Mouse (Mus musculus): ENCODE results near the gene Hsd17b3.
"Not testable (repeated sequence)": the region's sequence is repeated elsewhere in the genome, so short reads cannot be mapped to it uniquely, and the experiment has no call there.

Hsd17b3 gene

GRCm38 (mm10) chr13:64053959-64054358 is 35.1 kb downstream of the Hsd17b3 start:
- H3K27me3 ChIP-seq (ENCODE audit: control insufficient read depth, insufficient read depth, low read length, poor library complexity, severe bottlenecking), result no peaks in the 10 kb centered on the region
- H3K36me3 ChIP-seq (ENCODE audit: control insufficient read depth, insufficient read depth, low read length, poor library complexity, severe bottlenecking), result no peaks in the 10 kb centered on the region
- no peak for DNase-seq (ENCODE audit: low read depth, low spot score)

GRCm38 (mm10) chr13:64052281-64052680 is 36.7 kb downstream of the Hsd17b3 start:
- not testable (repeated sequence) for DNase-seq (ENCODE audit: low read depth, low spot score); H3K36me3 ChIP-seq (ENCODE audit: control insufficient read depth, insufficient read depth, low read length, poor library complexity, severe bottlenecking); H3K27me3 ChIP-seq (ENCODE audit: control insufficient read depth, insufficient read depth, low read length, poor library complexity, severe bottlenecking)

- H3K36me3 ChIP-seq (ENCODE audit: control insufficient read depth, insufficient read depth, low read length, poor library complexity, severe bottlenecking), result no peaks in the 10 kb centered on the region
- H3K27me3 ChIP-seq (ENCODE audit: control insufficient read depth, insufficient read depth, low read length, poor library complexity, severe bottlenecking), result no peaks in the 10 kb centered on the region
- peak; percentile 12 for DNase-seq (ENCODE audit: low read depth, low spot score)
These were observed 38.1 kb downstream of the Hsd17b3 start for GRCm38 (mm10) chr13:64050895-64051294.

GRCm38 (mm10) chr13:64049535-64049934 is 39.5 kb downstream of the Hsd17b3 start:
- DNase-seq (ENCODE audit: low read depth, low spot score), result no peak
- H3K27me3 ChIP-seq (ENCODE audit: control insufficient read depth, insufficient read depth, low read length, poor library complexity, severe bottlenecking), result no peaks in the 10 kb centered on the region
- H3K36me3 ChIP-seq (ENCODE audit: control insufficient read depth, insufficient read depth, low read length, poor library complexity, severe bottlenecking), result no peaks in the 10 kb centered on the region

DNA sequence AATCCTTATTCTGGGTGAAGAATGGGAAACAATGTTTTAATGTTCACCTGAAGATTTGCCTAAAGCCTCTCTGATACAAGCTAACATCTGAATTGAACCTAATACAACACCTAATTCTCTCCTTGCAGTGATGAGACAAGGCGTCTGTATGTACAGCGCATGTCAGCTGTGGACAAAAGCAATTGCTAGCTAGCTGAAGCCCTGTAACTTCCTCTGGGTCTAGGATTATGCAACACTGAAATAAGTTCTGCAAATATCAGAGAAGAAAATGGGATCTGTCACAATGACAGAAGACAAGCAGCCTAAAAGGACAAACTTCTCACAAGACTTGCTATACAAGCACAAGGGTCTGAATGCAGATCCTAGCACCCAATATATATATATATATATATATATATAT is 40.6 kb downstream of the Hsd17b3 start:
- DNase-seq (ENCODE audit: low read depth, low spot score), result no peak
- Histone ChIP-seq H3K27me3 (ENCODE audit: control insufficient read depth, insufficient read depth, low read length, poor library complexity, severe bottlenecking) (no peaks in the 10 kb centered on the region), H3K36me3 (ENCODE audit: control insufficient read depth, insufficient read depth, low read length, poor library complexity, severe bottlenecking) (no peaks in the 10 kb centered on the region)

DNA sequence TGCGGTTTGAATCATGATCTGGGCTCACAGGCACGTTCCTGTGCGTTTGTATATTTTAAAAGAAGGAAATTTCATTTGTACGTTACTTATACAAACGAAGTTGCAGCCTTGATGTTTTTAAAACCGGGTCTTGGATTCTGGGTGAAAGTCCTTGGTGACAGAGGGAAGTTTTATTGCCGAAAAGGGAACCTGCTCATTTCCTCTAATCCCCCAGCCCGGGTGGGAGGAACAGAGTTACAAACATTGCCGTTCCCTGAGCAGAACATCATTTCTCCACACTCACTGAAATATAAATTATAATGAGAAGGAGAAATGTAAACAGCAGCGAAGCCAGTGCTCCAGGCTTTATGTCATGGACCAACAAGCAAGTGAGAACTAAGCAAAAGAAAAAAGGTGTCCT is 49.1 kb downstream of the Hsd17b3 start:
- Histone ChIP-seq H3K27me3 (ENCODE audit: control insufficient read depth, insufficient read depth, low read length, poor library complexity, severe bottlenecking) (no peaks in the 10 kb centered on the region), H3K36me3 (ENCODE audit: control insufficient read depth, insufficient read depth, low read length, poor library complexity, severe bottlenecking) (no peaks in the 10 kb centered on the region)
- no peak for DNase-seq (ENCODE audit: low read depth, low spot score)

- DNase-seq (ENCODE audit: low read depth, low spot score), result peak; percentile 15
- Histone ChIP-seq H3K27me3 (ENCODE audit: control insufficient read depth, insufficient read depth, low read length, poor library complexity, severe bottlenecking) (no peaks in the 10 kb centered on the region), H3K36me3 (ENCODE audit: control insufficient read depth, insufficient read depth, low read length, poor library complexity, severe bottlenecking) (no peaks in the 10 kb centered on the region)
These were observed 50.9 kb downstream of the Hsd17b3 start for GRCm38 (mm10) chr13:64038114-64038513.

GRCm38 (mm10) chr13:64036079-64037011 is 52.7 kb downstream of the Hsd17b3 start:
- H3K27me3 ChIP-seq (ENCODE audit: control insufficient read depth, insufficient read depth, low read length, poor library complexity, severe bottlenecking), result no peaks in the 10 kb centered on the region
- peak; percentile 80 for DNase-seq (ENCODE audit: low read depth, low spot score)
- no peaks in the 10 kb centered on the region for H3K36me3 ChIP-seq (ENCODE audit: control insufficient read depth, insufficient read depth, low read length, poor library complexity, severe bottlenecking)

DNA sequence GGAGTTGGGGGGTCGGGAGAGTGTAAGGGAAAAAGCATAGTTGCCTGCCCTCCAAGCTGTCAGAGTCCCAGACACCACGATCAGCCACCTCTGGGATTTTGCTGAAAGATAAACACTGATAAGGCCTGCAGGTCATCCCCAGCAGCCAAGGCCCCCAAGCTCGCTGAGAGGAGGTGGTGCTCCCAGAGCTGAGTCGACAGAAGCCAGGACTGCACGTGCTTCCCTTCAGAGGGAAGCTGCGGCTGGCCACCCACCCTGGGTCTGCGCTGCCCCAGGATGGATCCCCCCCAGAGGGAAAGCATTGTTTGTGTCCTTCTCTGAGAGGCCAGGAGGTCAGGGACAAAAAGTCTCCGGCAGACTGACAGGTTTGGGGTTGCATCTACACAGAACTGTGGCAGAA is 54.0 kb downstream of the Hsd17b3 start:
- H3K27me3 ChIP-seq (ENCODE audit: control insufficient read depth, insufficient read depth, low read length, poor library complexity, severe bottlenecking), result no peaks in the 10 kb centered on the region
- H3K36me3 ChIP-seq (ENCODE audit: control insufficient read depth, insufficient read depth, low read length, poor library complexity, severe bottlenecking), result no peaks in the 10 kb centered on the region
- no peak for DNase-seq (ENCODE audit: low read depth, low spot score)

GRCm38 (mm10) chr13:64033921-64034320 is 55.1 kb downstream of the Hsd17b3 start:
- no peak for DNase-seq (ENCODE audit: low read depth, low spot score)
- Histone ChIP-seq H3K36me3 (ENCODE audit: control insufficient read depth, insufficient read depth, low read length, poor library complexity, severe bottlenecking) (no peaks in the 10 kb centered on the region), H3K27me3 (ENCODE audit: control insufficient read depth, insufficient read depth, low read length, poor library complexity, severe bottlenecking) (no peaks in the 10 kb centered on the region)

- no peaks in the 10 kb centered on the region for H3K27me3 ChIP-seq (ENCODE audit: control insufficient read depth, insufficient read depth, low read length, poor library complexity, severe bottlenecking)
- H3K36me3 ChIP-seq (ENCODE audit: control insufficient read depth, insufficient read depth, low read length, poor library complexity, severe bottlenecking), result no peaks in the 10 kb centered on the region
- no peak for DNase-seq (ENCODE audit: low read depth, low spot score)
These were observed 55.8 kb downstream of the Hsd17b3 start for GRCm38 (mm10) chr13:64033181-64033580.

- no peak for DNase-seq (ENCODE audit: low read depth, low spot score)
These were observed 57.8 kb downstream of the Hsd17b3 start for GRCm38 (mm10) chr13:64031254-64031653.

GRCm38 (mm10) chr13:64030792-64031191 is 58.2 kb downstream of the Hsd17b3 start:
- no peaks in the 10 kb centered on the region for H3K36me3 ChIP-seq (ENCODE audit: control insufficient read depth, insufficient read depth, low read length, poor library complexity, severe bottlenecking)
- H3K27me3 ChIP-seq (ENCODE audit: control insufficient read depth, insufficient read depth, low read length, poor library complexity, severe bottlenecking), result no peaks in the 10 kb centered on the region

More at GRCm38 (mm10) chr13:64031254-64031653, 57.8 kb downstream of the Hsd17b3 start:
- no peaks in the 10 kb centered on the region for H3K27me3 ChIP-seq (ENCODE audit: control insufficient read depth, insufficient read depth, low read length, poor library complexity, severe bottlenecking)
- H3K36me3 ChIP-seq (ENCODE audit: control insufficient read depth, insufficient read depth, low read length, poor library complexity, severe bottlenecking), result no peaks in the 10 kb centered on the region

GRCm38 (mm10) chr13:64024803-64025202 is 64.2 kb downstream of the Hsd17b3 start:
- Histone ChIP-seq H3K36me3 (ENCODE audit: control insufficient read depth, insufficient read depth, low read length, poor library complexity, severe bottlenecking) (no peaks in the 10 kb centered on the region), H3K27me3 (ENCODE audit: control insufficient read depth, insufficient read depth, low read length, poor library complexity, severe bottlenecking) (no peaks in the 10 kb centered on the region)
- DNase-seq (ENCODE audit: low read depth, low spot score), result no peak

More at GRCm38 (mm10) chr13:64030792-64031191, 58.2 kb downstream of the Hsd17b3 start:
- no peak for DNase-seq (ENCODE audit: low read depth, low spot score)

GRCm38 (mm10) chr13:64022786-64023468 is 66.1 kb downstream of the Hsd17b3 start:
- Histone ChIP-seq H3K27me3 (ENCODE audit: control insufficient read depth, insufficient read depth, low read length, poor library complexity, severe bottlenecking) (no peaks in the 10 kb centered on the region), H3K36me3 (ENCODE audit: control insufficient read depth, insufficient read depth, low read length, poor library complexity, severe bottlenecking) (no peaks in the 10 kb centered on the region)
- no peak for DNase-seq (ENCODE audit: low read depth, low spot score)
